Mouse (Mus musculus) myocyte (in vitro differentiated cells): ENCODE measurements at regions not wholly inside any gene's neighbourhood (a gene's known extent, or its start where the extent isn't known, plus 50 kb on each side); places are given as distances from the start of the nearest gene placed in this dataset.

ENCODE experiments used
- H3K27me3 ChIP-seq: one replicate; pipeline ENCODE4 v1.6.1; 2011; ENCODE audit not compliant: control insufficient read depth, insufficient read depth, insufficient read length
- H3K36me3 ChIP-seq: one replicate; pipeline ENCODE4 v1.6.1; 2011; ENCODE audit not compliant: control insufficient read depth, insufficient read depth
- H3K4me2 ChIP-seq: one replicate; pipeline ENCODE4 v1.6.1; 2011; ENCODE audit warnings: low read depth, control low read depth
- H3K4me3 ChIP-seq: one replicate; pipeline ENCODE4 v1.5.1; 2011; ENCODE audit warnings: mild to moderate bottlenecking, control low read depth, moderate library complexity
- H3K79me2 ChIP-seq: one replicate; pipeline ENCODE4 v1.6.1; 2011; ENCODE audit not compliant: control insufficient read depth, insufficient read depth
- H3ac ChIP-seq: one replicate; pipeline ENCODE4 v1.6.1; 2011; ENCODE audit not compliant: control insufficient read depth, insufficient read length
- CEBPB ChIP-seq: IDR thresholded peaks from 2 replicates; pipeline ENCODE4 v1.6.1; 2011; ENCODE audit warnings: mild to moderate bottlenecking, moderate library complexity; ENCODE audit not compliant: poor library complexity, insufficient read depth, severe bottlenecking
- E2F4 ChIP-seq: IDR thresholded peaks from one replicate; pipeline ENCODE4 v1.6.1; 2011; ENCODE audit warnings: mild to moderate bottlenecking, control low read depth, moderate library complexity; ENCODE audit not compliant: insufficient read depth
- MAX ChIP-seq: IDR thresholded peaks from one replicate; pipeline ENCODE4 v1.6.1; 2011; ENCODE audit warnings: low read depth, mild to moderate bottlenecking, control low read depth
- MYOD1 ChIP-seq, 3 experiments: IDR thresholded peaks; one replicate each; pipeline ENCODE4 v1.6.1; 2011; ENCODE audit warnings: control low read depth in 2 of 3, low read depth in 2 of 3, mild to moderate bottlenecking in 2 of 3, moderate library complexity in 1 of 3; ENCODE audit not compliant: insufficient read length in 2 of 3, control insufficient read depth in 1 of 3
- MYOG ChIP-seq, 3 experiments: IDR thresholded peaks; one replicate each; pipeline ENCODE4 v1.6.1; 2011; ENCODE audit warnings: control low read depth in 2 of 3, low read depth in 2 of 3, mild to moderate bottlenecking in 2 of 3; ENCODE audit not compliant: insufficient read length in 2 of 3, control insufficient read depth in 1 of 3, insufficient read depth in 1 of 3
- POLR2A ChIP-seq: IDR thresholded peaks from one replicate; pipeline ENCODE4 v1.6.1; 2011; ENCODE audit warnings: low read depth, mild to moderate bottlenecking, control low read depth, moderate library complexity; ENCODE audit not compliant: insufficient read length
- POLR2AphosphoS2 ChIP-seq: IDR thresholded peaks from one replicate; pipeline ENCODE4 v1.6.1; 2011; ENCODE audit warnings: low read depth, control low read depth; ENCODE audit not compliant: insufficient read length
- REST ChIP-seq: IDR thresholded peaks from one replicate; pipeline ENCODE4 v1.6.1; 2011; ENCODE audit warnings: mild to moderate bottlenecking, control low read depth, moderate library complexity; ENCODE audit not compliant: insufficient read depth, insufficient read length
- SRF ChIP-seq: IDR thresholded peaks from one replicate; pipeline ENCODE4 v1.6.1; 2011; ENCODE audit warnings: low read depth; ENCODE audit not compliant: control insufficient read depth, insufficient read length
- TCF12 ChIP-seq: IDR thresholded peaks from one replicate; pipeline ENCODE4 v1.6.1; 2011; ENCODE audit warnings: mild to moderate bottlenecking, control low read depth; ENCODE audit not compliant: poor library complexity, insufficient read depth, severe bottlenecking
- TCF3 ChIP-seq: IDR thresholded peaks from one replicate; pipeline ENCODE4 v1.6.1; 2011; ENCODE audit warnings: low read depth, control low read depth; ENCODE audit not compliant: insufficient read length
- USF1 ChIP-seq: IDR thresholded peaks from one replicate; pipeline ENCODE4 v1.6.1; 2011; ENCODE audit warnings: low read depth, mild to moderate bottlenecking, control low read depth, moderate library complexity

DNA sequence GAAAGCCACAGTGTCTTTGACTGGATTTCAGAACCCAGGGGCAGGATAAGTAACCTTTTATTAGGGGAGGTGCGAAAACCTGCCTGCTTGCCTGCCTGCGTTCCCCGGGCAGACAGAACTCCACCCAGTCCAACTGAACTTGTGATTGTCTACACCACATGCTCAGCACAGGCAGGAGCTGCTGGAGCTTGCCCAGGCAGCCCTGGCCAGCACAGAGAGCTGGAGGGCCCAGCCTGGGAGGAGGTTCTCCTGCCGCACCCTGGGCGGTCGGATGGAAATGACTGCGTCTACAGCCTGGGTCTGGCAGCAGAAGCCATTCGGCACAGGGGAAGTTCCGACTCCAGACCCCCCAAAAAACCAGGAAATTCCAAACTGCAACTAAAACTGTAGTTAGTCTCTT lies 336.6 kb downstream of the Gm826 start:
- Histone ChIP-seq H3K79me2 (no peaks in the 10 kb centered on the region), H3K4me3 (no peak overlapping the region), H3ac (no peak overlapping the region), H3K4me2 (no peak overlapping the region), H3K36me3 (no peaks in the 10 kb centered on the region), H3K27me3 (no peaks in the 10 kb centered on the region)
- no peak for TF ChIP-seq MAX

DNA sequence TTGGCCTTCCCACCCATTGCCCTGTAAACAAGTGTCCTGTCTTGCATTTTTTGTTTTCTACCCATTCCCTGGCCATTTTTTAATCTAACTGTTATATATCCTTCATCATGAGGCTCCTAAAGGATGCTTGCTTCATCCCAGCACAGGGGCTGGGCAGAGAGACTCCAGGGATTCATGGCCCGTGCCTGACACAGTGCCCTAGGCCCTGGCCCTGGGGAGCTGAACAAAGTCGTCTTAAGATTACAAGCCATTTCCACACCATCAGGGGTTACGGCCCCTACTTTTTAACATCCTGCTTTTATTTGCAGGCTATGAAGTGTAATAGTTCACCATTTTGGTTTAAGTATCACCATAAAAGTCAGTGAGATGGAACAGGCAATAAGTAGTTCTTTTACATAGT lies 339.5 kb downstream of the Gm826 start:
- Histone ChIP-seq H3K79me2 (no peaks in the 10 kb centered on the region), H3K4me2 (no peak overlapping the region), H3K4me3 (no peak overlapping the region), H3ac (no peak overlapping the region), H3K36me3 (no peaks in the 10 kb centered on the region), H3K27me3 (no peaks in the 10 kb centered on the region)
- TF ChIP-seq E2F4 (no peak), MYOG (IDR thresholded peaks at IDR 0.05; ENCODE audit: control insufficient read depth in 1 of 3, insufficient read depth in 1 of 3, insufficient read length in 2 of 3, low read depth in 2 of 3) (no peak), POLR2AphosphoS2 (no peak), USF1 (no peak), MYOD1 (IDR thresholded peaks at IDR 0.05; ENCODE audit: control insufficient read depth in 1 of 3, insufficient read length in 2 of 3, low read depth in 2 of 3) (no peak), TCF12 (no peak), CEBPB (no peak), TCF3 (no peak), POLR2A (no peak), SRF (no peak), MAX (no peak), REST (no peak)

DNA sequence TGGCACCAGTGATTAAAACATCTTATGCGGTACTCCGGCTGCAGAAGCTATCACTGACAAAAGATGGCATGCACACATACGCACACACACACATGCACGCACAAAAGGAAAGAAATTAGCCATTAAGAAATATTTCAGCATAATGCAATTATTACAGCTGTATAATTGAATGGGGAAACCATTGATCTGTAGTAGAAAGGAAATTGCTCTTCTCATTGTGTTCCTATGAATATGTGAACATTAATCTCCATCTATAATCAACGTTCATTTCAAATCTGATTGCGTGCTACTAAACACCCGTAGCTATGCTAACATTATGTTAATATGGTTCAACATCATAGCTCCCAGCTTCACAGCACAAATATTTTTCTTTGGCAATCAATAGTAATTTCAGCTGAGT lies 347.2 kb downstream of the Gm826 start:
- no peak overlapping the region for H3ac ChIP-seq
- H3K79me2 ChIP-seq = no peaks in the 10 kb centered on the region
- H3K27me3 ChIP-seq = no peaks in the 10 kb centered on the region
- H3K4me3 ChIP-seq = no peak overlapping the region
- no peaks in the 10 kb centered on the region for H3K36me3 ChIP-seq
- no peak overlapping the region for H3K4me2 ChIP-seq
- TF ChIP-seq E2F4 (no peak), REST (no peak), USF1 (no peak), MAX (no peak), CEBPB (no peak), TCF12 (no peak), SRF (no peak), MYOG (IDR thresholded peaks at IDR 0.05; ENCODE audit: control insufficient read depth in 1 of 3, insufficient read depth in 1 of 3, insufficient read length in 2 of 3, low read depth in 2 of 3) (no peak), POLR2AphosphoS2 (no peak), POLR2A (no peak), TCF3 (no peak), MYOD1 (IDR thresholded peaks at IDR 0.05; ENCODE audit: control insufficient read depth in 1 of 3, insufficient read length in 2 of 3, low read depth in 2 of 3) (no peak)

DNA sequence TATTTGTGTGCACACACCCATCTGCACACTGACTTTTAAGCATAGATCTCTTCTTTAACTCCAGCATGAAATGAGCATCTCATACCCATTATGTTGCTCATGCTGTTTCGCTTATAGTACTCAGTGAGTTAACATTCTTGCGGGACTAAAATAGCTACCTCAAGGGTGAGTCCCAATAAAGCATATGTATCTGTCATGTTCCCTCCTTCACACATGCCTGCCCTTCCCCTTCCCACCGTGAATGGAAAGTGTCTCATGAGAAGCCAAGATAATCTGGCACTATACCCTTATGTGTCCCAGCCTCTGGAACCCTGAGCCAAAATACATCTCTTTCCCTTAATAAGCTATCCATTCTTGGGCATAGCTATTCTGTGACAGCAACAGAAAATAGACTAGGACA lies 352.3 kb downstream of the Gm826 start:
- Histone ChIP-seq H3K4me3 (no peak overlapping the region), H3ac (no peak overlapping the region), H3K79me2 (no peaks in the 10 kb centered on the region), H3K4me2 (no peak overlapping the region), H3K27me3 (no peaks in the 10 kb centered on the region), H3K36me3 (no peaks in the 10 kb centered on the region)
- TF ChIP-seq MAX (no peak), CEBPB (no peak), SRF (no peak), MYOG (IDR thresholded peaks at IDR 0.05; ENCODE audit: control insufficient read depth in 1 of 3, insufficient read depth in 1 of 3, insufficient read length in 2 of 3, low read depth in 2 of 3) (no peak), REST (no peak), TCF12 (no peak)

DNA sequence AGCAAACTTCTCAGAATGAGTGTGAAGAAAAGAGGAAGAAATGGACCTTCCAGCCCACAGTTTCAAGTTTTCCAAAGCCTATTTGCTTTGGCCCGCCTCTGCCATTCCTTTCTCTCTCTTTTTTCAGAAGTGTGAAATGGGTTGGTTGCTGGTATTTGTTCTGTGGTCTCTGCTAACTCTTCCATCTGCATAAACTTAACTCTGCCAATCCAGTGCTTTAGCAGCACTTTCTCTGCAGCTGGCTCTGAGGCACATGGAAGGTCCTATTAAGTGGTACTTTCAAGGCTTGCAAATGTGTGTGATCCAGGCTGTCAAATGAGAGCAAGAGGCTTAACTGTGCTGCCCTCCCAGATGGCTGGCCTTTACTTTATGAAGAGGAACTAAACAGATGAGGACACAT lies 383.6 kb downstream of the Gm826 start:
- no peak overlapping the region for H3K4me3 ChIP-seq
- H3K36me3 ChIP-seq = no peaks in the 10 kb centered on the region
- TF ChIP-seq CEBPB (no peak), MAX (no peak), REST (no peak), TCF3 (no peak), USF1 (no peak), E2F4 (no peak), POLR2AphosphoS2 (no peak), TCF12 (no peak), MYOD1 (IDR thresholded peaks at IDR 0.05; ENCODE audit: control insufficient read depth in 1 of 3, insufficient read length in 2 of 3, low read depth in 2 of 3) (no peak), MYOG (IDR thresholded peaks at IDR 0.05; ENCODE audit: control insufficient read depth in 1 of 3, insufficient read depth in 1 of 3, insufficient read length in 2 of 3, low read depth in 2 of 3) (no peak), SRF (no peak), POLR2A (no peak)

More for the DNA sequence above, 383.6 kb downstream of the Gm826 start:
- Histone ChIP-seq H3K79me2 (no peaks in the 10 kb centered on the region), H3K4me2 (no peak overlapping the region), H3ac (no peak overlapping the region), H3K27me3 (no peaks in the 10 kb centered on the region)
